Mouse (Mus musculus): ENCODE results near the gene Iqschfp. TPM values are rescaled to one million over a fixed set of nuclear protein-coding genes. Genes with fewer than 3 reads are reported as not detected.
"Not testable (repeated sequence)": the region's sequence is repeated elsewhere in the genome, so short reads cannot be mapped to it uniquely, and the experiment has no call there.

Iqschfp gene
- polyA plus RNA-seq, 1 experiment from 2014 or later, result not detected

DNA sequence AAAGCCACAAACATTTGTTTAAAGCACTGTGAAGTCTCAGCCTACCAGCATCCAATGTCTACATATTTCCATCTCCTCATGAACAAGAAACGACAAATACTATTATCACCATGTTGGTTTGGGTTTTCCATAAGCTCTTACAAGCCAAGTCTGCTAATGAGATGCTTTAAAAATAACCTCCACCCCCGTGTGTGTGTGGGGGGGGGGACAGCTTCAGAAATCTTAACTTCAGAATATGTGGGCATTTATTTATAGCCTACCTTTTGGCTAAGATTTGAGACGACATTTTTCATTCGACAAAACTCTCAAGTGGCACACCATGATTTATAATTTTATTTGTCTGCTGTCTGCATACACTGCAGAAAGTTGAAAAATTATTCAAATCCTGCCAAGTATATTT, 185.4 kb downstream of the Iqschfp start:
- H3K9ac ChIP-seq (ENCODE audit: low read depth, low read length), result no peak overlapping the region
- DNase-seq (ENCODE audit: low spot score) (no peak), ATAC-seq (replicated peaks; ENCODE audit: low FRiP score) (no peak)
- H3K27me3 ChIP-seq (replicated peaks; ENCODE audit: control insufficient read depth, insufficient read depth, low read length), result no peaks in the 10 kb centered on the region
- no peaks in the 10 kb centered on the region for H3K9me3 ChIP-seq (ENCODE audit: control insufficient read depth, low read length)
- H3K27ac ChIP-seq (ENCODE audit: low read depth, low read length), result no peak overlapping the region
- H3K4me2 ChIP-seq, result no peak overlapping the region
- 74% methylated on average over 4 of the region's 4 CpGs for WGBS
- H3K36me3 ChIP-seq (ENCODE audit: control insufficient read depth, insufficient read depth, low read length), result no peaks in the 10 kb centered on the region
- H3K4me1 ChIP-seq (replicated peaks; ENCODE audit: control insufficient read depth, insufficient read depth, low read length), result no peaks in the 10 kb centered on the region
- H3K4me3 ChIP-seq (ENCODE audit: low read depth, low read length), result no peak overlapping the region

DNA sequence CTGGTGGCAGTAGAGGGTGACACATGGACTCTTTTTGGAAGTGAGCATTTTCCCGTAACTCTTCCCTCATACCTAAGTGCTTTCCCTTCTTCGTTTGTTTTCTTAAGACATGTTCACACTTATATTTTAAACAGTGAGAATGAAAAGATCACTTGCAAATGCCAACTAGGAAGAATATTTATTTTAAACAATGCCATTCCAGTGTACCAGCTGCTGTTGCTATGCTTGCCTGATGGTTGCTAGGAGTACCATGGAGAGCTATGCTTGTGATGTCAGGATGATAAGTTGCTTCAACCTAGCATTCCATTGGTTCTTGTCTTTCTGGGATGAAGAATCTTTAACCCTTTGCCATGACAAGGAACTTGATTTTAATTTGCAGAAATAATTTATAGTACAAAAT, 193.0 kb downstream of the Iqschfp start:
- DNase-seq (ENCODE audit: low spot score) (no peak), ATAC-seq (replicated peaks; ENCODE audit: low FRiP score) (no peak)
- 85% methylated on average over 2 of the region's 2 CpGs for WGBS
- Histone ChIP-seq H3K36me3 (ENCODE audit: control insufficient read depth, insufficient read depth, low read length) (no peaks in the 10 kb centered on the region), H3K27ac (ENCODE audit: low read depth, low read length) (no peak overlapping the region), H3K4me2 (no peak overlapping the region), H3K4me1 (replicated peaks; ENCODE audit: control insufficient read depth, insufficient read depth, low read length) (no peaks in the 10 kb centered on the region), H3K9ac (ENCODE audit: low read depth, low read length) (no peak overlapping the region), H3K4me3 (ENCODE audit: low read depth, low read length) (no peak overlapping the region), H3K9me3 (ENCODE audit: control insufficient read depth, low read length) (no peaks in the 10 kb centered on the region), H3K27me3 (replicated peaks; ENCODE audit: control insufficient read depth, insufficient read depth, low read length) (no peaks in the 10 kb centered on the region)

DNA sequence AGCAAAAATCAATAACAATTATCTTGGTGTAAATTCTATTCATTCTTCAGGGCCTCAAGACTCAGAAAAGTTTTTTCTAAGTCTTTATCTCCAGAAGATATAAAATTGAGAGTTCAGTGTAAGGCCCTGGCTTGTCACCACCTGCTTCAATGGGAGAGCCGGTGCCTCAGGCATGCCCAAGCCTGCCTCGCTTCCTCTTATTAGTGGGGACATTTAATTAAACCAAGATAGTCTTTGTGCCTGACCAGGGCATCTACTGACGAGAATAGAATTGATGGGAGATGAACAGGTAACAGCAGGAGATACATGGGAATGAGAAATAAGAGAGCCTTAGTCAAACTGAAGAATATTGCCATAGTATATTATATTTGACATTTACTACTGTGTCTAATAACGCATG, 200.1 kb downstream of the Iqschfp start:
- Histone ChIP-seq H3K27ac (ENCODE audit: low read depth, low read length) (no peak overlapping the region), H3K27me3 (replicated peaks; ENCODE audit: control insufficient read depth, insufficient read depth, low read length) (no peaks in the 10 kb centered on the region), H3K4me2 (no peak overlapping the region), H3K9ac (ENCODE audit: low read depth, low read length) (no peak overlapping the region), H3K4me1 (replicated peaks; ENCODE audit: control insufficient read depth, insufficient read depth, low read length) (no peaks in the 10 kb centered on the region), H3K4me3 (ENCODE audit: low read depth, low read length) (no peak overlapping the region), H3K9me3 (ENCODE audit: control insufficient read depth, low read length) (no peaks in the 10 kb centered on the region), H3K36me3 (ENCODE audit: control insufficient read depth, insufficient read depth, low read length) (no peaks in the 10 kb centered on the region)
- ATAC-seq (replicated peaks; ENCODE audit: low FRiP score) (no peak), DNase-seq (ENCODE audit: low spot score) (no peak)
- 78% methylated on average over 4 of the region's 4 CpGs for WGBS

DNA sequence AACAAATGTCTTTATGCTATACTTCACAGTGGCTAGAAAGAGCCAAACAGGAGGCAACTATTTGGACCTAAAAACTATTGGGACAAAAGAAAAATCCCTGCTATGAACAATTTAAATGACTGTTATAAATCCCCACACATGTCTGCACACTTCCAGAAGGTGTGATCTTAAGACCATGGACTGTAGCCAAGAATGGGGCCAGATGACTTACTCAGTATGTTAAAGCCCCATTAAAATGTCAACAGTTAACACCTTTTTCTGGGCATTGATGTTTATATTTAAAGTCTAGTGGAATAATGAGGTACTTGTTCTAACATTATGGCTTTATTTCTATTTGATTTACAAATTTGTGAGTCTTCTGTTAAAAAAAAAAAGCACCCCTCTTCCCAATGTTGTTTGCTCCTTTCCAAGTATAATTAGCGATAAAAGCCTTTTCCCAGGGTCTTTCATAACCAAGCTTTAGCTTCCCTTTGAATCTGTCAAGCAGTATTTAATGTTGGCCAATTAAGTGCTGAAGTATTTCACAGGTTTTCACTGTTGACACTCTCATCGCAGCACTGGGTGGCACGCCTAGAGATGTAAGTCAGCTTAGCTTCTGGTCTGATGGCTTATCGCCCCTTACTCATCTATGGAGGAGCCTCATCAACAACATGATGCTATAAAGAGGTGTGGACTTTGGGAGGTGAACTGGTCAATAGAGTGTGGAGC, 204.8 kb downstream of the Iqschfp start:
- no peak overlapping the region for H3K9ac ChIP-seq (ENCODE audit: low read depth, low read length)
- H3K36me3 ChIP-seq (ENCODE audit: control insufficient read depth, insufficient read depth, low read length), result no peaks in the 10 kb centered on the region
- no peak overlapping the region for H3K27ac ChIP-seq (ENCODE audit: low read depth, low read length)
- no peaks in the 10 kb centered on the region for H3K9me3 ChIP-seq (ENCODE audit: control insufficient read depth, low read length)
- no peak overlapping the region for H3K4me3 ChIP-seq (ENCODE audit: low read depth, low read length)
- ATAC-seq (replicated peaks; ENCODE audit: low FRiP score) (no peak), DNase-seq (ENCODE audit: low spot score) (no peak)
- no peaks in the 10 kb centered on the region for H3K27me3 ChIP-seq (replicated peaks; ENCODE audit: control insufficient read depth, insufficient read depth, low read length)
- H3K4me1 ChIP-seq (replicated peaks; ENCODE audit: control insufficient read depth, insufficient read depth, low read length), result no peaks in the 10 kb centered on the region
- no peak overlapping the region for H3K4me2 ChIP-seq
- 73% methylated on average over 4 of the region's 4 CpGs for WGBS

DNA sequence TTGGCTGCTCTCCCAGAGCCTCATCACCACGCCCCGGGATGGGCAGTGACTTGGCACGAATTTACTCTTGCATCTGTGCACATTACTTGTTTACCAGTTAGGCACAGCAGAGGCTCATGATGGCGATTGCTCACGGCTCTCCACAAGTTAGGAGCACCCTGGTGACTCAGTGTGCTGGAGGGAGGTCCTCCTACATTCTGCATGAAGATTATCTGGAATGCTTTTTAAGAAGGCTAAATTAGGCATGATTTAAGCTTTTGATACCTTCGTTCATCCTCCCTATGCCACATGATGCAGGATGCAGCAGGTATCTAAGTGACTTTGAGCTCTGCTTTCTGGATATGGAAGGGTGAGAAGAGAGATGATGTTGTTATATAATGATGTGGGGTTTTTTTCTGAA, 207.5 kb downstream of the Iqschfp start:
- WGBS, result 74% methylated on average over 3 of the region's 6 CpGs
- not testable (repeated sequence) for ATAC-seq (replicated peaks; ENCODE audit: low FRiP score)

DNA sequence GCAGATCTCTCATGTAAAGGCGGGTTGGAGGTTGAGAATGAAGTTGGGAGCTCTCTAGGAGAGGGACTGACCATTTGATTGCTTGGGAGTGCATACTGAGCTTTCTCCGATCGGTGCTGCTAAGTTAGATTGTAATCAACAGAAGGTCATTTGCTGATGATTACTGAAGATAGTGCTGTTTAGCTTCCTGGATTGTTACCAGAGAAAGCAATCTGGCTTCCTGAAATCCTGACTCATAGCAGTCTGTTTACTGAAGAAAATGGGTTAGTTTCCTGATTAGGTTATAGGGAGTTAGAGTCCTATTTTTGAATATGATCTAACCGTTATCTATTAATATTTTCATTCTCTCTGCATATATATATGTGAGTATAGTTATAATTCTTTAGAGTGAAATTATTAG, 209.3 kb downstream of the Iqschfp start:
- H3K4me1 ChIP-seq (replicated peaks; ENCODE audit: control insufficient read depth, insufficient read depth, low read length), result no peaks in the 10 kb centered on the region
- H3K4me3 ChIP-seq (ENCODE audit: low read depth, low read length), result no peak overlapping the region
- WGBS, result 65% methylated on average over 4 of the region's 4 CpGs
- no peaks in the 10 kb centered on the region for H3K27me3 ChIP-seq (replicated peaks; ENCODE audit: control insufficient read depth, insufficient read depth, low read length)
- no peaks in the 10 kb centered on the region for H3K9me3 ChIP-seq (ENCODE audit: control insufficient read depth, low read length)
- H3K27ac ChIP-seq (ENCODE audit: low read depth, low read length), result no peak overlapping the region
- no peak for ATAC-seq (replicated peaks; ENCODE audit: low FRiP score)
- no peaks in the 10 kb centered on the region for H3K36me3 ChIP-seq (ENCODE audit: control insufficient read depth, insufficient read depth, low read length)
- H3K4me2 ChIP-seq, result no peak overlapping the region
- no peak for DNase-seq (ENCODE audit: low spot score)
- no peak overlapping the region for H3K9ac ChIP-seq (ENCODE audit: low read depth, low read length)

More for the DNA sequence above, 207.5 kb downstream of the Iqschfp start:
- not testable (repeated sequence) for H3K27me3 ChIP-seq (replicated peaks; ENCODE audit: control insufficient read depth, insufficient read depth, low read length); H3K4me2 ChIP-seq; H3K36me3 ChIP-seq (ENCODE audit: control insufficient read depth, insufficient read depth, low read length); H3K4me3 ChIP-seq (ENCODE audit: low read depth, low read length); H3K27ac ChIP-seq (ENCODE audit: low read depth, low read length); H3K9me3 ChIP-seq (ENCODE audit: control insufficient read depth, low read length); H3K9ac ChIP-seq (ENCODE audit: low read depth, low read length); H3K4me1 ChIP-seq (replicated peaks; ENCODE audit: control insufficient read depth, insufficient read depth, low read length); DNase-seq (ENCODE audit: low spot score)

DNA sequence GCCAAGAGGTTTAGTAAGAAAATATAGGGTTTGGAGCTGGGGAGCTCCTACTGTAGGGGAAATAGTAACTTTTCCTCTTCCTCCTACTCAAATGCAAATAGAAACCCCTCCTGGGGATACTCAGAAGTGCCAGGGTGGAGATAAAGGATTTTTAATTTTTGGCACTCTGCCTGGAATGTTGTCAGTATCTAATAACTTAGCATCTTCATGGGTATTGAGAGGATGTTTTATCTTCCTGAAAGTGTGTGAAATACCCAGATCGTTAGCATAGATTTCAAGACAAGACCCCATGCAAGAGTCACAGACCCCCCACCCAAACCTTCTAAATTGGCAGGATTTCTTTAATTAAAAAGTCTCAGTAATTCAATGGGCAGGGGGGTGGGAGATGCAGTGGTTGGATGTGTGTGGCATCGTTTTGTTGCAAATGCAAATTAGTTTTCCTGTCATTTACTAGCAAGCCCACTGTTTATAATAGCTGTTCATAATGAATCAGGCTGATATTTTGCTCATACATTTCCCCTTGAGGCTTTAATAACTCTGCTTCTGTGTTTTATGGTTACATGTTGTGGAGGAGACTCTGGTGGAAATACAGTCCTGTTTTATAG, 213.2 kb downstream of the Iqschfp start:
- Histone ChIP-seq H3K4me3 (ENCODE audit: low read depth, low read length) (no peak overlapping the region), H3K27me3 (replicated peaks; ENCODE audit: control insufficient read depth, insufficient read depth, low read length) (no peaks in the 10 kb centered on the region), H3K9ac (ENCODE audit: low read depth, low read length) (no peak overlapping the region), H3K36me3 (ENCODE audit: control insufficient read depth, insufficient read depth, low read length) (no peaks in the 10 kb centered on the region), H3K4me1 (replicated peaks; ENCODE audit: control insufficient read depth, insufficient read depth, low read length) (no peaks in the 10 kb centered on the region), H3K4me2 (no peak overlapping the region), H3K9me3 (ENCODE audit: control insufficient read depth, low read length) (no peaks in the 10 kb centered on the region), H3K27ac (ENCODE audit: low read depth, low read length) (no peak overlapping the region)
- DNase-seq (ENCODE audit: low spot score) (no peak), ATAC-seq (replicated peaks; ENCODE audit: low FRiP score) (no peak)
- WGBS, result 75% methylated on average over 2 of the region's 2 CpGs

DNA sequence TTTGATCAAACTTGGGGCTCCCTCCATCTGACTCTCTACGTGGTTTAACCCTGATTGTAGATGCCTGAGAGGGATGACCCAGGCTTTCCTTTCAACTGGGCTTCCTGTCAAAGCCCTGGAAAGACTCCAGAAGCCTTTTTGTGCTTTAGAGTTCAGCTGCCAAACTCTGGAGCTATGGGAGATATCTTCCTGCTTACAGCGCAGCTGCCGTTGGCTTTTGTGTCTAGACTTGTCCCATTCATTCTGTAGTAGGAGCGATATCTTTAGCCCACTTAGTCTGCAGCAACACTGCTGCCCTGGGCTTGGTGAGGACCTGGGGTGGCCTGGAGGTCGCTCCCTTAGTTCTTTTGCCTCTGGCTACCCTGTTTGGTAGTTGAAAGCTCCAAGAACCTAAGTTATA, 229.3 kb downstream of the Iqschfp start:
- Histone ChIP-seq H3K4me1 (replicated peaks; ENCODE audit: control insufficient read depth, insufficient read depth, low read length) (no peaks in the 10 kb centered on the region), H3K27me3 (replicated peaks; ENCODE audit: control insufficient read depth, insufficient read depth, low read length) (no peaks in the 10 kb centered on the region), H3K9me3 (ENCODE audit: control insufficient read depth, low read length) (no peaks in the 10 kb centered on the region), H3K4me2 (no peak overlapping the region), H3K4me3 (ENCODE audit: low read depth, low read length) (no peak overlapping the region), H3K27ac (ENCODE audit: low read depth, low read length) (no peak overlapping the region), H3K36me3 (ENCODE audit: control insufficient read depth, insufficient read depth, low read length) (no peaks in the 10 kb centered on the region), H3K9ac (ENCODE audit: low read depth, low read length) (no peak overlapping the region)
- ATAC-seq (replicated peaks; ENCODE audit: low FRiP score) (no peak), DNase-seq (ENCODE audit: low spot score) (no peak)
- 59% methylated on average over 5 of the region's 5 CpGs for WGBS

DNA sequence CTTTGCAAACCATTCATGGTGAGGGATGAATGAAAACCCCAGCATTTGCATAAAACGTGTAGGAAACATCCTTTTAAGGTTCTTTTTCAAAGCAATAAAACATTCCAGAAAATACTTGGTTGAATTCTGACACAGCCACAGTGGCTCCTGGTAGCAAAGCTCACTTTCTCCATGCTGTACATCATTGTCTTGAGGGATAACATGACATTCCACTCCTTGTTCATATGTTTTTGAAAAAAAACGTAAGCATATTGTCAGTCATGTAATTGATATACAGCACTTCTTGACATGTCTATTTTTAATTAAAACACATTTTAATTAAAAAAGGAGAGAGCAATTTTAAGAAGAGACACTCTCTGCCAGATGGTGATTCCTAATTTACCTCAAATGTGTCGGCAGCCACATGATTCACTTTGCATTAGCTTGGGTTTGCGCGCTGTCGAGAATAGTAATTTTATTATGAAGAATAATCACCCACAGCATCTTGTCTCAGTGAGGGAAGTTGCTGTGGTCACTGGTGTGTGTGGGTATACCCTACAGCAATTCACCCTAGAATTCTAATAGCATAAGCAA, 234.3 kb downstream of the Iqschfp start:
- DNase-seq (ENCODE audit: low spot score) (no peak), ATAC-seq (replicated peaks; ENCODE audit: low FRiP score) (no peak)
- Histone ChIP-seq H3K4me1 (replicated peaks; ENCODE audit: control insufficient read depth, insufficient read depth, low read length) (no peaks in the 10 kb centered on the region), H3K9ac (ENCODE audit: low read depth, low read length) (no peak overlapping the region), H3K9me3 (ENCODE audit: control insufficient read depth, low read length) (no peaks in the 10 kb centered on the region), H3K4me2 (no peak overlapping the region), H3K27ac (ENCODE audit: low read depth, low read length) (no peak overlapping the region), H3K36me3 (ENCODE audit: control insufficient read depth, insufficient read depth, low read length) (no peaks in the 10 kb centered on the region), H3K27me3 (replicated peaks; ENCODE audit: control insufficient read depth, insufficient read depth, low read length) (no peaks in the 10 kb centered on the region), H3K4me3 (ENCODE audit: low read depth, low read length) (no peak overlapping the region)
- 76% methylated on average over 6 of the region's 6 CpGs for WGBS
